Mouse (Mus musculus): Measurements from ENCODE around the gene Olfr1031.
"Not testable (repeated sequence)": the region's sequence is repeated elsewhere in the genome, so short reads cannot be mapped to it uniquely, and the experiment has no call there.

Olfr1031 gene

DNA sequence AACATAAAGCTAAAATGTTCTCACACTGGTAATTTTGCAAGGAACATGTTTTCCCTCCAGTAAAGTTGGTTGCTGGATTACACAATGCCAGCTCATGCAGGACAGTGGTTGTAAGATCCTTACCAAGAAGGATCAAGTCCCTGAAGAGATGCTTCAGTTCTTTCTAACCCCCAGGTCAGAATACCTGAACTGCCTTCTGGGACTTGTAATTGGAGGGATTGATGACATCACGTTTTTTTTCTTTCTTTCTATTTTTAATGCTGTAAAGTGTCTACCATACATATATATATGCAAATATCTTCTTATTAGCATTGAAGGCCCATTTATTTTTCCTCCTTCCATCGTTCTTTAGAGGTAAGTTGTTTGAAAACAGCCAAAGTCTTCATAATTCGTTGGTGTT, at the start of gene Olfr1031:
Olfr1031 (plus strand) TSS at position 301 of the 400 bp plus-strand sequence.
- H3K36me3 ChIP-seq (ENCODE audit: control insufficient read depth, insufficient read depth, low read length, poor library complexity, severe bottlenecking), result no peaks in the 10 kb centered on the region
- H3K27me3 ChIP-seq (ENCODE audit: control insufficient read depth, insufficient read depth, low read length, poor library complexity, severe bottlenecking), result no peaks in the 10 kb centered on the region
- no peak for DNase-seq (ENCODE audit: low read depth, low spot score)

DNA sequence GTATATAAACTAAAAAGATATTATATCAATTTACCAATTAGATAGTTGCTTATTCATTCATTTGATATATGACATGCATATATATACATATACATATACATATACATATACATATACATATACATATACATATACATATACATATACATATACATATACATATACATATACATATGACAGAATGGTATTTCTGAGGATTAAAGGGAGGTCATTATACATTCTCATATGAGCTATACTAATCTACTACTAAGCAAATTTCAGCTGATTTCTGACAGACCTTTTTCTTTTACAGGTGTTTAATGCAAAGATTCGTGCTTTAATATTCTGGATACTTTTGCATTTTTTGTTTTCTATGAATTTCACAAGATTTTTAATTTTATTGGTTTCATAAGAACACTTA, 40.0 kb upstream of the Olfr1031 start, which contains the start of gene Olfr1028:
Olfr1028 (plus strand) TSS at position 301 of the 400 bp plus-strand sequence.
- no peak for DNase-seq (ENCODE audit: low read depth, low spot score)

DNA sequence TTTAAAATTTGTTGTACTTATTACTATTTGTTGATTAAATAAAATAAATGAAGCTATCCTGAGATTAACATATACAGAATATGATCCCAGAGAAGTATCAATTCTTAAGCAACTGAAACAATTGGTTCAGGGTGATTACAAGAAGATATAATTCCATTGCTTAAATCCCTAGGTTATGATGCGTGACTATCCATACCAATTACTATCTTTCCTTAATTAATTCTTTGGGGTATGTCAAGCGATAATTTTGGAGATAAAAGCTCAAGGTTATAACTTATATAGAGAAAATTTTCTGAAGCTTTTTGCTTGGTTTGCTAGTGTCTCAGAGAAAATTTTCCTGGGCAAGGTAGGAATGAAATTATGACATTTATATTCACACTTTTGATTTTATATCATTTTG, 16.5 kb upstream of the Olfr1031 start, which contains the start of gene Olfr1029:
Olfr1029 (plus strand) TSS at position 301 of the 400 bp plus-strand sequence.
- Histone ChIP-seq H3K27me3 (ENCODE audit: control insufficient read depth, insufficient read depth, low read length, poor library complexity, severe bottlenecking) (no peaks in the 10 kb centered on the region), H3K36me3 (ENCODE audit: control insufficient read depth, insufficient read depth, low read length, poor library complexity, severe bottlenecking) (no peaks in the 10 kb centered on the region)
- DNase-seq (ENCODE audit: low read depth, low spot score), result no peak

More for the DNA sequence above, 40.0 kb upstream of the Olfr1031 start, which contains the start of gene Olfr1028:
- Histone ChIP-seq H3K36me3 (ENCODE audit: control insufficient read depth, insufficient read depth, low read length, poor library complexity, severe bottlenecking) (no peaks in the 10 kb centered on the region), H3K27me3 (ENCODE audit: control insufficient read depth, insufficient read depth, low read length, poor library complexity, severe bottlenecking) (no peaks in the 10 kb centered on the region)

DNA sequence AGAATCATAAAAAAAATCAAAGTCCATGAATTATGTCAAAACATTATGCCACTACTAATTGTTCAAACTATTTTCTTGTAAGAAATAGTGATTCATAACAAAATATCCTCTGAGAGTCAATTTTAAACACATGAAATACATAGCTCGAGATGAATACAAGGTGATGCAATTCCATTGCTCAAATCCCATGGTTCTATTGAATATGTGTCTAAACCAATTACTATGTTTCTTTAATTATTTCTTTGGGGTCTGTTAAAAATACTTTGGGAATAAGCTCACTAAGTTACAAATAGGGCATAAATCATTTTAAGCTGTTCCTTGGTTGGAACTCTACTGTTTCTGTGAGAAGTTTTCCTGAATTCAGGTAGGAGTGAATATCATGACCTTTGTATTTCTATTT, 11.1 kb upstream of the Olfr1031 start, which contains the start of gene Olfr1030:
Olfr1030 (plus strand) TSS at position 301 of the 400 bp plus-strand sequence.
- Histone ChIP-seq H3K27me3 (ENCODE audit: control insufficient read depth, insufficient read depth, low read length, poor library complexity, severe bottlenecking) (no peaks in the 10 kb centered on the region), H3K36me3 (ENCODE audit: control insufficient read depth, insufficient read depth, low read length, poor library complexity, severe bottlenecking) (no peaks in the 10 kb centered on the region)
- no peak for DNase-seq (ENCODE audit: low read depth, low spot score)

DNA sequence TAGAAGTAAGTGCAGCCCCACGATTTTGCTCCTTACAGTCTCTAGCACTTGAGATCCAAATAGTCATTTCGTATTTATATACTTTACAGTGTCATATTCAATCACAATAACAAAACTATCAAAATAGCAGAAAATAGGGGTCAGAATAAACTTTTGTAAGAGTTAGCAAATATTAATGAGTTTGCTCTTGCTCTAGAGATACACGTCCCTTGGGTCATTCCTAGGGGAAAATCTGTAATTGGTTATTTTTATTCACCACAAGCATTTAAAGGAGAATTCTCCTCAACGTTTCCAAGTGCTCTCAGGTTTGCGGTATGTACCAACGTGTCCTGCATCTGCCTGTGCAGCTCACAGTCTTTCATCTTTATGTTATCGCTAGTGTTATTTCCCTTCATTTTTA, 15.1 kb downstream of the Olfr1031 start, which contains the start of gene Olfr1032:
Olfr1032 (plus strand) TSS at position 301 of the 400 bp plus-strand sequence.
- no peak for DNase-seq (ENCODE audit: low read depth, low spot score)
- Histone ChIP-seq H3K27me3 (ENCODE audit: control insufficient read depth, insufficient read depth, low read length, poor library complexity, severe bottlenecking) (no peaks in the 10 kb centered on the region), H3K36me3 (ENCODE audit: control insufficient read depth, insufficient read depth, low read length, poor library complexity, severe bottlenecking) (no peaks in the 10 kb centered on the region)

DNA sequence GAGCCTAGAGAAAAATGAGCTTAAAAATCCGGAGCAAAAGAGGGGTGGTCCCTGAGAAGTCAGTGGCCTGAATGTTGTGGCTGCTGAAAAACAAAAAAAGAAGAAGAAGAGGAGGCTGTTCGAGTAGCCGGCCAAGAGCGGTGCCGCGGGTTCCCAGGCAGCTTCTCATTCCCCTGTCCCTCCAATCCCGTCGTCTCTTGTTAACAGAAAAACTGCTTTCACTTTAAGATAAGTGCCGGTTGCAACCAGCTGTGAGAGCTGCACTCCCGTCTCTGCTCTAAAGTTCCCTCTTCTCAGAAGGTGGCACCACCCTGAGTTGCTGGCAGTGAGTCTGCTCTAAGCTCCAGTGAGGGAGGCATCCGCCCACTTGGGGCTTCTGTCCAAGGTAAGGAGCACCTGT, 30.3 kb downstream of the Olfr1031 start, which contains the start of gene Olfr1033:
Olfr1033 (plus strand) TSS at position 228 of the 400 bp plus-strand sequence.
- not testable (repeated sequence) for H3K36me3 ChIP-seq (ENCODE audit: control insufficient read depth, insufficient read depth, low read length, poor library complexity, severe bottlenecking); H3K27me3 ChIP-seq (ENCODE audit: control insufficient read depth, insufficient read depth, low read length, poor library complexity, severe bottlenecking); DNase-seq (ENCODE audit: low read depth, low spot score)

DNA sequence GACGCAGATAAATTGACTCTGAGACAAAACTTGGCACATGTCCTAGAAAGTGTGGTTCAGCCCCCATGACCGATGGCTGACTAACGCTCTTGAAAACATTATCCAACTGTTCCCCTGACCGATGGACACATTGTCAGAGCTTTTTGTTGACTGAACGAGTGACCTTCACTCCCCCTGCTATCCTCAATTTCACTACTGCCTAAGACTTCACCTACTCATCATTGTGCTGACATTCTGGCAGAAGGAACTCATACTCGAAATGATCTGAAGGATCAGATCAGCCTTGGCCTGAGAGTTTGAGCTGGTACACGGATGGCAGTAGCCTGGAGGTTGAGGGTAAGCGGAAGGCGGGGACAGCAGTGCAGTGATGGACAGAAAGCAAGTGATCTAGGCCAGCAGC, 31.4 kb downstream of the Olfr1031 start:
- DNase-seq (ENCODE audit: low read depth, low spot score); H3K36me3 ChIP-seq (ENCODE audit: control insufficient read depth, insufficient read depth, low read length, poor library complexity, severe bottlenecking); H3K27me3 ChIP-seq (ENCODE audit: control insufficient read depth, insufficient read depth, low read length, poor library complexity, severe bottlenecking): not testable (repeated sequence)
